Mouse (Mus musculus) small intestine, adult 2 months (tissue): ENCODE measurements around the gene Olfr1393. TPM values are rescaled to one million over a fixed set of nuclear protein-coding genes. Genes with fewer than 3 reads are reported as not detected.

Experiments used
- H3K27ac ChIP-seq: fragments of 200-500 bp; 2 replicates; pipeline ENCODE4 v1.5.1; 2012; ENCODE audit warnings: low read depth, low read length, control low read depth, inconsistent platforms; ENCODE audit not compliant: insufficient read depth
- H3K27me3 ChIP-seq: fragments of 200-500 bp; 2 replicates; pipeline ENCODE4 v1.6.1; 2012; ENCODE audit warnings: mild to moderate bottlenecking, moderate library complexity, low read length, inconsistent platforms; ENCODE audit not compliant: control insufficient read depth, insufficient read depth
- H3K36me3 ChIP-seq: fragments of 200-500 bp; 2 replicates; pipeline ENCODE4 v1.6.1; 2012; ENCODE audit warnings: mild to moderate bottlenecking, low read length, control low read depth, inconsistent platforms; ENCODE audit not compliant: control insufficient read depth, insufficient read depth
- H3K4me1 ChIP-seq: fragments of 200-500 bp; 2 replicates; pipeline ENCODE4 v1.6.1; 2012; ENCODE audit warnings: low read length, inconsistent platforms, mixed read lengths; ENCODE audit not compliant: control insufficient read depth, insufficient read depth, insufficient read length
- H3K4me3 ChIP-seq: fragments of 200-500 bp; 2 replicates; pipeline ENCODE4 v1.5.1; 2012; ENCODE audit warnings: low read depth, mild to moderate bottlenecking, control low read depth, inconsistent platforms, low read length, moderate library complexity
- CTCF ChIP-seq: fragments of 200-500 bp; IDR thresholded peaks from 2 replicates; pipeline ENCODE4 v1.5.1; 2012; ENCODE audit warnings: low read depth, mild to moderate bottlenecking, control low read depth, inconsistent platforms, low read length, moderate library complexity, mixed read lengths; ENCODE audit not compliant: insufficient replicate concordance, insufficient read length; ENCODE audit errors: extremely low read depth
- POLR2A ChIP-seq: fragments of 200-500 bp; IDR thresholded peaks from 2 replicates; pipeline ENCODE4 v1.6.1; 2012; ENCODE audit warnings: low read depth, mild to moderate bottlenecking, control low read depth, inconsistent platforms, low read length, moderate library complexity
- WGBS: fragments of 180-500 bp; shearing (Covaris S2); methylation state at CpG from one replicate; pipeline ENCODE4 v1.1.7; 2018; 5-methylcytosine and 5-hydroxymethylcytosine counted together
- polyA plus RNA-seq: library from polyadenylated mRNA; depleted of rRNA; stranded (reverse); fragments of >200 nt; gene quantifications from 2 replicates; pipeline ENCODE4 v1.2.3, GENCODE M21; 2012

Olfr1393 gene
- polyA plus RNA-seq, 1 experiment, result 0.42 TPM

- no peak overlapping the region for H3K27ac ChIP-seq
- 90% methylated on average over 6 of the region's 6 CpGs for WGBS
Observed at GRCm38 (mm10) chr11:49263149-49263548, 15.0 kb upstream of the Olfr1393 start.

GRCm38 (mm10) chr11:49264081-49264480 lies 14.0 kb upstream of the Olfr1393 start:
- H3K4me1 ChIP-seq, result peaks cover 33% of the 10 kb centered on the region
- 86% methylated on average over 7 of the region's 7 CpGs for WGBS
- peaks cover 35% of the 10 kb centered on the region for H3K36me3 ChIP-seq
- H3K27ac ChIP-seq, result no peak overlapping the region
- no peaks in the 10 kb centered on the region for H3K27me3 ChIP-seq
- TF ChIP-seq CTCF, result no peak
- TF ChIP-seq POLR2A, result no peak
- no peak overlapping the region for H3K4me3 ChIP-seq

More at GRCm38 (mm10) chr11:49263149-49263548, 15.0 kb upstream of the Olfr1393 start:
- Histone ChIP-seq H3K4me1 (peaks cover 33% of the 10 kb centered on the region), H3K36me3 (peaks cover 35% of the 10 kb centered on the region), H3K27me3 (no peaks in the 10 kb centered on the region), H3K4me3 (no peak overlapping the region)
- TF ChIP-seq POLR2A, result no peak

GRCm38 (mm10) chr11:49264622-49265021 lies 13.5 kb upstream of the Olfr1393 start:
- Histone ChIP-seq H3K4me3 (no peak overlapping the region), H3K27ac (no peak overlapping the region), H3K27me3 (no peaks in the 10 kb centered on the region), H3K36me3 (peaks cover 35% of the 10 kb centered on the region), H3K4me1 (peaks cover 32% of the 10 kb centered on the region)
- TF ChIP-seq CTCF, result no peak
- TF ChIP-seq POLR2A, result no peak
- WGBS, result 49% methylated on average over 11 of the region's 11 CpGs

GRCm38 (mm10) chr11:49265101-49265500 lies 13.0 kb upstream of the Olfr1393 start:
- Histone ChIP-seq H3K36me3 (peaks cover 35% of the 10 kb centered on the region), H3K4me3 (no peak overlapping the region), H3K27ac (no peak overlapping the region), H3K4me1 (peaks cover 29% of the 10 kb centered on the region), H3K27me3 (no peaks in the 10 kb centered on the region)
- TF ChIP-seq CTCF (no peak), POLR2A (no peak)
- 78% methylated on average over 8 of the region's 8 CpGs for WGBS

- no peaks in the 10 kb centered on the region for H3K27me3 ChIP-seq
- H3K27ac ChIP-seq, result no peak overlapping the region
- H3K36me3 ChIP-seq, result peaks cover 30% of the 10 kb centered on the region
- peaks cover 14% of the 10 kb centered on the region for H3K4me1 ChIP-seq
- WGBS, result 57% methylated on average over 6 of the region's 6 CpGs
- TF ChIP-seq CTCF (no peak), POLR2A (no peak)
- H3K4me3 ChIP-seq, result no peak overlapping the region
Observed at GRCm38 (mm10) chr11:49266671-49267070, 11.4 kb upstream of the Olfr1393 start.

- no peak for TF ChIP-seq CTCF
- no peak for TF ChIP-seq POLR2A
- 85% methylated on average over 10 of the region's 10 CpGs for WGBS
- no peaks in the 10 kb centered on the region for H3K27me3 ChIP-seq
- H3K4me3 ChIP-seq, result no peak overlapping the region
- H3K36me3 ChIP-seq, result peaks cover 23% of the 10 kb centered on the region
- H3K27ac ChIP-seq, result no peak overlapping the region
- peaks cover 7% of the 10 kb centered on the region; the same call in 1 of the 2 replicates for H3K4me1 ChIP-seq
Observed at GRCm38 (mm10) chr11:49267316-49267715, 10.8 kb upstream of the Olfr1393 start.

- H3K27ac ChIP-seq, result no peak overlapping the region
Observed at GRCm38 (mm10) chr11:49267970-49268579, 10.0 kb upstream of the Olfr1393 start.

More at GRCm38 (mm10) chr11:49267970-49268579, 10.0 kb upstream of the Olfr1393 start:
- Histone ChIP-seq H3K4me1 (peaks cover 3% of the 10 kb centered on the region; the same call in 1 of the 2 replicates), H3K27me3 (no peaks in the 10 kb centered on the region), H3K4me3 (no peak overlapping the region), H3K36me3 (peaks cover 19% of the 10 kb centered on the region)
- no peak for TF ChIP-seq CTCF
- no peak for TF ChIP-seq POLR2A
- 76% methylated on average over 15 of the region's 15 CpGs for WGBS
